Mouse (Mus musculus) right cerebral cortex, adult 18-20 months (tissue): ENCODE results near the gene 2310039H08Rik.

Source experiments
- DNase-seq: peaks from one replicate; pipeline ENCODE4 v3.0.0; 2022; ENCODE audit warnings: mixed read lengths

2310039H08Rik gene

DNA sequence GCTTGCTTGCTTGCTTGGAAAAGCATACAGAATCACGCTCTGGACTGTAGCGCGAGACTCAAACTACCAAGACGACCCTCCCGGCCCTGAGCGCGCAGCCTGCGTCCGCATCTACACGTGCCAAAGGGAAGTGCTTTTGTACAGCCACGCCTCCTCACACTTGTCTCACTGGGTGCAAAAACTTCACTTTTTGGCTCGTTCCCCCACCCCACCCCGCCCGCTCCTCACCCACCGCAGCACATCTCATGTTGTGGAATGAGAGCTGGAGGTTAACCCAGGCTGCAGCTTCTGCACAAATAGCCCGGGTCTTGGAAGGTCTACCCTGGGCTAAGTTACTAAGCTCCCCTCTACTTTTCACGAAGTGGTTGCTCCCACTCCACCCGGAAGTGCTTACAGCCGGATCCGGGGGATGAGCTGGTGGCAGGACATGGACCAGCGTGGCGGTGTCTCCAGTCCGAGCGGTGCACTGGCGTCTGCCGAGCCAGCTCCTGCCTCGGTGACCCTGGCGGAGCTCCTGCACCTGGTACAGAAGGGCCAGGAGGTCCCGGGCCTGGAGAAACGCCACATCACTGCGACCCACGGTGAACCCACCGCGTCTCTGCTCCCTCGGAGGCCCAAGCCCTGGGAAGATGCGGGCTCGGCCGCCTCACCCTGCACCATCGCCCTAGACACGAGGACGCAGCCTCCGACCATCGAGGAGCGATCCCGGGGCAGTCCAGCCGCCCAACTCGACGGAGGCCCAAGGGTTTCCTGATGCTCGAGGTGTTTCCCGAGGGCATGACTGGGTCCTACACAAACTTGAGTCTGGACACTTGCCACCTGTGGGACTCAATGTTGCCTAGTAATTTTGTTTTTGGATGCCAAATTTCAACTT lies at the start of gene 2310039H08Rik:
Gene 2310039H08Rik (plus strand): TSS at position 232 of the 874 bp plus-strand sequence.
- peak; percentile 86 for DNase-seq

DNA sequence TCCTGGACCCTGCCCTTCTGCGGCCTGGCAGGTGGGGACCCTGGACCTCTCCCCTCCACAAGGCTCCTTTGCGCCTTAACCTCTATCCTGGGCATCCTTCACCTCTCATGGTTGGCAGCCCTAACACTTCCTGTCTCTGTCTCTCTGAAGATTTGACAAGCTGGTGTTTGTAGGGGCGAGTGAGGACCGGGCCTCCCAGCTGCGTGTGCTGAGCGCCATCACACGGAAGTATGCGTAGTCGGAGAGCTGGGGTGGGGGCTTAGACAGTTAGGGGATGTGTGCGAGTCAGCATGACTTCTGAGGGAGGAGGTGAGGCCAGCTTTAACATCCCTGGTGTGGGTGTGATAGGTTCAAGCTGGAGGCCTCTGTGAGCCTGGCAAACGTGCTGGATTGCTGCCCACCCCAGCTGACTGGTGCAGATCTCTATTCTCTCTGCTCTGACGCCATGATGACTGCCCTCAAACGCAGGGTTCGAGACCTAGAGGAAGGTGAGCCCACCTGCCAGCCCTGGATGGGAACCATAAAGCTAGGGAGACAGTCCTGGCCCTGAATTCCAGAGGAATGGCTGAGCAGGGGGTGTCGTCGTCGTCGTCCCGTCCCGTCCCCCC lies 47.9 kb upstream of the 2310039H08Rik start:
- DNase-seq: no peak

DNA sequence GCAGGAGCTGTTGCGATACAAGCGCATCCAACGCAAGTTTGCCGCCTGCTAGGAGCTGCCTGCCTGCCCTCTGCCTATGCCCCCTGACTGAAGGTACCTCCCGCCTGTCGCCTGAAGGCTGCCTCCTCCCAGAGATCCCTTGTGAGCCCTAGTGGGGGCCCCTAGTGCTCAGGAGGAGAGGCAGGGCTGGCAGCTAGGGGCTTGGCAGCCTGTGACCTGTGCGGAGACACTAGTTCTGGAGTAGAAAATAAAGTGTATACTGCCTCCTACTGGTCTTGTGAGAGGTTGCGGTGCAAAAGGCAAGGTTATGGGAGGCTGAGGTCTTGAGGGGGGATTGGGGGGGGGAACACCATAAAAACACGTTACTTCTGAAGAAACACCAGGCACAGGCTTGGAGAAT lies 47.2 kb upstream of the 2310039H08Rik start:
- DNase-seq: no peak

DNA sequence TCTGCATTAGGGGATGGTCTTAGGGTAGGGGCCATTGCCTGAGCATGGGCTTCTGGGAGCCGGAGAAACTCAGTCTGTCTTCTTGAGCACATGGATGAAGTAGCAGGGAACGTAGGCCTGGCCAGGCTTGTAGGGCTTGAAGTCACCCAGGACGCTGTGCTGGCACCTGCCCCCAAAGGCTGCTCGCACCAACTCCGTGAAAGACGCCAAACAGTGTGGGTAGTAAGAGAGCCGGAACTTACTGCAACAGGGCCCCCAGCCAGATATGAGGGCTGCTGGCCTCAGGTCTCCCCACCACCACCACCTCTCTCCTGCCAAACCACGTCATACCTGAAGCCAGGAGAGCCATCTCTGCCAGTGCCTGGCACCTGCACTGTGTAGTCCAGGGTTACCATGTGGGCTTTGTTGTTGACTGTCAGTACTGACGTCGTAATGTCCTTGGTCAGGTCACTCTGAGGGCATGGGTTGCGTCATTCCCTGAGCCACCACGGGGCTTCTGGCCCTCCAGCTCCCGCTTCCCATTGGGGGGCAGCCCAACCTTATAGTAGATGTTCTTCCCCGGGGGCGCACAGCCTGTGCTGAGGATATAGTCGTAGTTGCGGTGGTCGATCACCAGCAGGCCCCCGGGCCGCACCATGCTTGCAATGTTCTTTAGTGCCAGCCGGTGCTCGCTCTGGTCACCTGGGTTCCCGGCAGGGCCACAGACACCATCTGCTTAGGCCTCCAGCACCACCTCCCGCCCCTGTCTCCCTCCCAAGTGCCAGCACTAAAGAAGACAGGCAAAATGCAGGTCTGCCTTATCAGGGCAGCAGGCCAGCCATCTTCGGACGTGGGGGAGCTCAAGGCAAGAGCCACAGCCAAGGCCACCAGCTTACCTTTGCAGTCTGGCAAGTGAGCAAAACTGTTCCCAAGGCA lies 46.4 kb upstream of the 2310039H08Rik start:
- no peak for DNase-seq

DNA sequence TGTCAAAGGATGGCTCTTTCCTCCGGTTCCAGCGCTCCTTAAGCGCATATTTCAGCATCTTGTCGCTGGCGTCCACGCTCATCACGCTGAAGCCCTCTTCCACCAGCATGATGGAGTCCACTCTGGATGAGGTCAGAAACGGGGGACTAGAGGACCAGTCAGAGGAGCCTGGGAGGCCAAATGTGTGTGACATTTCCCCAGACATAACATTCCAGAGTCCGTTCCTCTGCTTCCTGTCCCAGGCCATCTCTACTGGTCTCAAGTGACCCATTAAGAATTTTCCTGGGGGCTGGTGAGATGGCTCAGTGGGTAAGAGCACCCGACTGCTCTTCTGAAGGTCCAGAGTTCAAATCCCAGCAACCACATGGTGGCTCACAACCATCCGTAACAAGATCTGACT lies 45.2 kb upstream of the 2310039H08Rik start:
- no peak for DNase-seq

DNA sequence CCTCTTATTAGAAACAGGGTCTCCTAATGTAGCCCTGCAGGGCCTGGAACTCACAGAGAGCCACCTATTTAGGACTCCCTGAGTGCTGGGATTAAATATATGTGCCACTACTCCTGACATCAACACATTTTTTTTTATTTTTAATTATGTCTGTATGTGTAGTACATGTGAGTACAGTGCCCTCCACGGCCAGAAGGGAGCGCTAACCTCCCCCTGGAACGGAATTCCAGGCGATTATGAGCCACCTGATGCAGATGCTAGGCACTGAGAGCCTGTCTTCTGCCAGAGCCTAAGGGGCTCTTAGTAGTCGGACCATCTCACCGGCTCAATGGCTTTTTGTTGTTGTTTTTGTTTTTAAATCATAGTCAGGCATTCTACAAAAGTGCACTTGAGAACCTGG lies 44.4 kb upstream of the 2310039H08Rik start:
- no peak for DNase-seq

DNA sequence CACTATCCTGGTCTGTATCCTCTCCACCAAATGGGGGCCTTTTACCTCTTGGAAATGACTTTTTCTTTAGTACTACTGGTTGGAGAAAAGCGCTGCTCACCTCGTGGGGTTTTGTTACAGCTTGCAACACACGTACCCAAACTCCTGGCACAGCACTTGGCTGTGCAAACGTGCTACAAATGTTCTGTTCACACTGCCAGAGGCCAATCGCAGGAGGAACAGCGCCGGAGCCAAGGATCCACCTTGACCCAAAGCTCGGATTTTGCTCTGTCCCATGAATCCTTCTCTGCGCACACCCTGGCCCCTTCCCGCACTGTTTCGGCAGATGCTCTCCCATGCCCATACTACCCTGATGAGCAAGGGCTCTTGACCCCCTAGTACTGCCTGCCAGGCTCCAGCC lies 43.9 kb upstream of the 2310039H08Rik start:
- no peak for DNase-seq

DNA sequence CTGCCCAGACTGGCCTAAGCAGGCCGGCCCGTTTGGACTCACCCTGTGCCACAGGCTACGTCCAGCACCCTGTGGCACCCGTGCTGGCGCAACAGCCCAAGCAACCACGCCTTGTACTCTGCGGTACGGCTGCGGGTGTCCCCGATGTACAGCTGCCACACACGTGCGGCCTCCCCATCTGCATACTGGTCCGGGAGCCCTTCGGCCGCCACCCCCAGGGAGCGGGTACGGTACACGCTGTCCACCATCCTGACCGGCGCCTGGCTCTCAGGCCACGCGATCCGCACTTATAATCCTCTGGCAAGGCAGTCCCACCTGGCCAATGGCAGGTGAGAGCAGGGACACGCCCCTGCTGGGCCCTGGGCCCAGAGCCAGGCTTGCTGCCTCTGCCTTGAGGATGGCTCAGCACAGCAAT lies 43.5 kb upstream of the 2310039H08Rik start, which contains the start of gene Gnmt:
Gene Gnmt (minus strand): TSS at position 265 of the 415 bp plus-strand sequence.
- no peak for DNase-seq

DNA sequence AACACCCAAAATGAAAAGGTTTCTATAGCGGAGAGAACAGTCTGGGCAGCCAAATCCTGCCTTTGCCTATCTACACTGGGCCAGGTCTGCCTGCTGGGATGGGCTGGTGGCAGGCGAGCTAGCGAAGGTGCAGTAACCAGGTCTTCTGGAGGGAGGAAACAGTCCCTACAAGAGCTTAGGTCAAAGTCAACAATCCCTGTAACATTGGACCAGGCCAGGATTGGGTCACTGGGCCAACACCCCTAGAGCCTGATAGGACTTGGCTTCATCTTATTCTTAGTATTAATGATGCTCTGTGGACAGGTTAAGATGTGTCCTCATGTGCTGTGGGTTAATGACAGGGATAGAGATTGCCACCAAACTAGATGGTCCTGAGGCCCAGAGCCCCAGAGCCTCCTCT lies 38.4 kb upstream of the 2310039H08Rik start:
- DNase-seq: no peak

DNA sequence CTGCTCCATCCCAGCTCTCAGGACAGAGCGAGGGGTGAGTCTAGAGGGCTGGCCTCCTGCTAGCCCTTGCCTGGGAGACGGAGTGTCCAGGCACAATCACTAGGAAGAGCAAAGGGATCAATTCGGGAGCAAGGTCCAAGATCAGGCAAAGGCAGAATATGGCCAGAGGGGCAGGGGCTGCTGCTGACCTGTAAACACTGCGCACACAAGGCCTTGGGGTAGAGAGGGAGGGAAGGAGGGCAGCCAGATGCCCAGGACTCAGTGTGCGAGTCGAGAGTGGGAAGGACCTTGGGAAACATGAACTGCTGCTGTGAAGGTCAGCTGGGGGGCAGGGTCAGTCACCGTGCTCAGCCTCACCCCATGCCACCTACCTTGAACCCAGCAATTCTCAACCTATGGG lies 37.1 kb upstream of the 2310039H08Rik start:
- no peak for DNase-seq

DNA sequence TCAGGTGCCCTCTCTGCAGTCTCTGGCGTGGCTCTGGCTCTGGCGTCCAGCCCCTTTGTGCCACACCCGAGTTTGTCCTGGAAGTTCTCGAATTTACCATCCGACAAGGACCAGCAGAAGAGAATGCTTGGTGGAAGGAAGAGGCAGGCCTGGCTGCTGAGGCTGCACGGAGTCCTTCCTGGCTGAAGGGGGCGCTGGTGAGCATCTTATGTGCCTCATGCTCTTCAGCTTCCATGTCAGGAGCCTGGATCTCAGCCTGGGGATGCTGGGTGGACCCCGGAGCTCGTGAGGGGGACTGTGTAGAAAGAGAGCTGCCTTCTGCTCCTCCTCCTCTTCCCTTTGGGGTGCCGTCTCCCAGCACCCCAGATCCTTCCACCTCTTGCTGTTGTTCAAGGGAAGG lies 36.3 kb upstream of the 2310039H08Rik start:
- DNase-seq: no peak

DNA sequence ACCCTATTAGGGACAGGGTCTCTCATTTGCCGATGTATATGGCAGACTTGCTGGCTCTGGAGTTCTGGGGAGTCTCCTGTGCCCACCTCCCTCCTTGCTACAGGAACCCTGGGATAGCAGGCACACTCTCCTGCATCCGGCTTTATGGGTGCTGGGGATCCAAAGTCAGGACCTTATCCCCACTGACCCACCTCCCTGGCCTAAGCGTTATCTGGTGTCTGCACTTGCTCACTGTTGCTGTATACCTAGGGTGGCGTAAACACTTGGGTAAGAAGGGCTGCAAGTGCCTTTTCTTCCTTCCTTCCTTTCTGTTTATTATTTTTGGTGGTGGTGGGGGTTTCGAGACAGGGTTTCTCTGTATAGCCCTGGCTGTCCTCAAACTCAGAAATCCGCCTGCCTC lies 31.1 kb upstream of the 2310039H08Rik start:
- DNase-seq: no peak

DNA sequence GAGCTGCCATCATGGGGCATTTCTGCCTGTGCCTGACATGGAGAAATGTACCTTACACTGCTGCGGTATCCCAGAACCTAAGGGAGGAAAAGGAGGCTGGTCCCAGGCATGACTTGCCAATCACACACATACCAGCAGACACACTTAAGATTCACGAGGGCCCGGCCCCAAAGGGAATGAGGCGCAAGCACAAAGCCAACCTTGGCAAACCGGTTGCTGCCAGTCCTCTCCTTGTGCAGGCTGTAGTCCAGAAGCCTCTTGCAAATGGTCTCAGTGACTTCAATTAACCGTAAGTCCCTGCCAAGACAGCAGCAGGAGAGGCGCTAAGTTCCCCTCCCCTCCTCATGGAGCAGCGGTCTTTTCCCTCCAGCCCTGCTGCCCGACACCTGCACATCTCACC lies 29.4 kb upstream of the 2310039H08Rik start:
- no peak for DNase-seq

DNA sequence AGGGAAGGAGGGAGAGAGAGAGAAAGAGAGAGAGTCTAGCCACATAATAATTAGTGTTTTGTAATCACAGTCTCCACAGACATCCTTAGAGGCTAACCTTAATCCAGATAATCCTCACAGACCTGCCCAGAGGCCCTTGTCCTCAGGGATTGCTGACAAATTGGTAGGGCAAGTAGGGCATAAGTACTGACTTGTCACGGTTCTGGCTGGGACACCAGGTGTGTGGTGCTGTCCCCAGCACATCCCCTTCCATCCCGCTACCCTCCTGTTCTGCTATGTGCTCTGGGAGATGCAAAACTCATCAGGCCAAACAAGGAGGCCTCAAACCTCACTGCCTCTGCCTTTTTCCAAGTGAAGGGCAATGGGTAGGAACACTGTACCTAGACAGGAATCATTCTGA lies 26.9 kb upstream of the 2310039H08Rik start:
- no peak for DNase-seq

DNA sequence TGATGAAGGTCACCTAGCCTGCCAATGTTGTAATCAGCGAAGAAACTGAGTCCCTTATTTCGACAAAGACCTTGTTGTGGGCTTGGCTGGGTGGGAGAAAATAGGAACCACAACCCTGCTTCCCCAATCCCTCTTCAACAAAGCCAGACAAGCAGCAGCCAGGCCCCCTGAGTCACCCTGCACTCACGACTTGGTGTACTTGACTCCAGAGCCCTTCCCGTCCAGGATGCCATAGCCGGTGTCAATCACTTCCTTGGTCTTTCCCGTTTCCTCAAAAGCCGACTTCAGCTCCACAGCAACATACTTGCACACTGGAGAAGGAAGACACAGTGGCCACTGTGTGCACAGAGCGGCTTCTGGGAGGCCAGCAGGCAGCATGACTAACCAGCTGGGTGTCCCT lies 25.2 kb upstream of the 2310039H08Rik start:
- DNase-seq: no peak

DNA sequence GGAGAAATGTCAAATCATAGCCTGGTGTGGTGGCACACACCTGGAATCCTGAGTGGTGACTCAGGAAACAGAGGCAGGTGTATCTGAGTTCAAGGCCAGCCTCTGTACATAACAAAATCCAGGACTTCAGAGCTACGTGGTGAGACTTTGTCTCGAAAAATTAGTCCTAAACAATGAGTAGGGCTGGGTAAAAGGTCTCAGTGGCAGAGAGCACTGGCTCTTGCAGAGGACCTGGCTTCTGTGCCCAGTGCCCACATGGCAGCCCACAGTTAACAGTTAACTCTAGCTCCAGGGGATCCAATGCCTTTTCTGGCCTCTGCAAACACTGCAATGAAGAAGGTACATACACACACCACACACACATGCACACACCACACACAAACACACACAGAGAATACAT lies 24.6 kb upstream of the 2310039H08Rik start:
- no peak for DNase-seq

DNA sequence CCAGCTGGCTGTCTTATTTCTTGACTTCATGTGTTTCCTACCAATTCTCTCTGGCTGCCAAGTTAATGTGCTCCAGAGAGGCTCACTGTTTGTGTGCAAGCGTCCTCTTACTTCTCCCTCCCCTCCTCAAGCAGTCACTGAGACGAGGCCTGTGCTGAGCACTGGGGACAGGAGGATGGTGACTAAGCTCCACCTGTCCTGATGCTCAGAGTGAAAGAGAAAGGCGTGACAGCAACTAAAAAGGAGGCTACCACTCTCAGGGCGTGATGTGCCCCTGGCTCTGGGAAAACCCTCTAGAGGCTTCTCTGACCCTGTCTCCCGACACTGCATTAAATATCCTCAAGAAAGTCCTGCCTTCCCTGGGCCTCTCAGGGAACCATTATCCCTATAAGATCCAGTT lies 23.2 kb upstream of the 2310039H08Rik start:
- DNase-seq: no peak

DNA sequence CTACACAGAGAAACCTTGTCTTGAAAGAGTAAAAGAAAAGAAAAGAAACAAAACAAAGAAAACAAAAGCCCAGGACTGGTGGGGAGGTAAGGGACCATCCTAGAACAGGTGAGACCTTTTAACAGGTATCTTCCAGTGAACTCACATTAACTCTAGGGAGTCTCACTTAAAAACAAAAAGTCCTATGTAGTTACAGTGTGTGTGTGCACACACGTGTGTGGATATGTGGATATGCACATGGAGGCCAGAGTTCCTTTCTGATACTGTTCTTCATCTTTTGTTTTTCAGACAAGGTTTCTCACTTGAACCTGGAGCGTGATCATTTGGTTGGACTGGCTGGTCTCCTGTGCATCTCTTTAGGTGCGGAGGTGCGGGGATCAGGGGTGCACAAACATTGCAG lies 21.9 kb upstream of the 2310039H08Rik start:
- DNase-seq: no peak

DNA sequence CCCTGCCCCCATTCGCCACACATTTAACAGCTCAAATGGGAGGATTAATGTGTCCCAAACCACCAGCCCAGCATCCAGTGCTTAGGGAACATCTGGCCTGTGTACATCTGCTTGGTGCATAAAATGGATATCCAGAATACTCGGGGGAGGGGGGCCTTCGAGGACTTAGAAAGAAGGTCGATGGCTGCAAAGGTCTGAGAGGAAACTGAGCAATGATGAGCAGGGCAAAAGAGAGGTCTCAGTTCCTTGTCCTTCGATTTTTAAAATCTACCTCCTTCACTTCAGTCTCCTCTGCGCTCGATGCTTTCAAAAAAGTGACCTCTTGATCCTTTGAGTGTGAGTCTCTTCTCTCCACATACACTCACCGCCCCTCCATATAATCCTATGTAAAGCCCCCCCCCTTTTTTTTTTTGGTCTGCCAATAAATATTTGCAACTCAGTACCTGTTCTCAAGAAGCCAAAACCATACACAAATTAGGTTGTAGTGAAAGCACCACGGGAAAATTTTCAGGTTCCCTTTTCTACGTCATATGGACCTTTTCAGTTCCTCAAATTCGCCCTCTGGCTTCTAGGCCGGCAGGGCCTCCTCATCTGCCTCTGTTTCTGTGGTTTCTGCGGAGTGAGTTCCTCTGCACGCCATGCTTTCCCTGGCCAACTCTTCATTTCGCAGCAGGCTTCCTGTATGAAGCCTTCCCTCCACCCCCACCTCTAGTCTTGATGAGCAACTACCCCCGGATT lies 21.2 kb upstream of the 2310039H08Rik start:
- no peak for DNase-seq

DNA sequence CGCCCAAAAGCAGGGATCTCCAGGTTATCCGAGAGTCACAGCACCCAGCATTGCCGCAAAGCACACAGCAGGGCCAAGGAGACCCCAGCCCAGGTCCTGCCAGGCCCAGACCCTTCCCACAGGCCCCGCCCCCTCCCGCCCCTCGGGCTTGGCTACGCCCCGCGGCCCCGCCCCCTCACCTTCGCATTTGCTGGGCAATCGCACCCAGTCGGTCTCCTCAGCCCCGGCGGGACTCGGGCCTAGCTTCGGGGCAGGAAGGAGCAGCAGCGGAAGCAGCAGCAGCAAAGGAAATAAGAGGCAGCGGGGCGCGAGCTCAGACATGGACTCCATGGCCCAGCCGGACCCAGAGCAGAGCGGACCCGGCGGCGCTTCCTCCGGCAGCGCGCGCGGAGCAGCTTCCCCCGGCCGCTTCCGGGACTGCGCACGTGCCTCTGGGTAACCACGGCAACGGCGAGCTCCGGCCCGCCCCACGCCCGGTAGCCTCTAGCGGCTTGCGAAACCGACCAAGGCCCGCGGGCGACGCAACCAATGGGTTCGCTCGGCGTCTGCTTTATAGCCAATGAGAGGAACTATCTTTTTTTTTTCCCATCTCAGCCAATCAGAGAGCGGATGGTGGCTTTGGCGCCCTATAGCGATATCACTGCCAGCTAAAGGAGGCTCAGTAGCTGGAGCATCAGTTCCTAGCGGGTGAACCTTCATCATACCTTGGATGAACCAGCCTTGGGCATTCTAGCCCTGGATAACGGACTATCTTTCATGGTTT lies 20.5 kb upstream of the 2310039H08Rik start, which contains the start of gene Cnpy3:
Gene Cnpy3 (minus strand): TSS at position 421 of the 763 bp plus-strand sequence.
- DNase-seq: peak; percentile 99

DNA sequence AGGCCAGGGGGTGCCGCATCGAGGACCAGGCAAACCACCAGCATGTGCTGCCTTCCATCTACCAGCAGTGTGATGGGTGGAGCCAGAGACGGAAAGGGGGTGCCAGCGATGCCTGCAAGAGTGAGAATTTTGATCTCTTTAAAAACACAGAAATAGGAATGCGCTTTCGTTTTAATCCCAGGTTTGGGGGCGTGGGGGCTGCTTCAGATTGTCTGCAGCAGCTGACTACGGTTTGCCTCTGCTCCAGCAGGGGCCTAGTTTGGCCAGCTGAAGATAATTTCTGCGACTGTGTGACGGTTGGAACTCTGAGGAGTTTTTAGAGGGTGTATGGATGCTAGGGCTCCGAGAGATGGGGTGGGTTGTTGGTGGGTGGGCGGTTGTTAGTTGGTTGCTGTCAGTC lies 13.7 kb upstream of the 2310039H08Rik start:
- DNase-seq: no peak

DNA sequence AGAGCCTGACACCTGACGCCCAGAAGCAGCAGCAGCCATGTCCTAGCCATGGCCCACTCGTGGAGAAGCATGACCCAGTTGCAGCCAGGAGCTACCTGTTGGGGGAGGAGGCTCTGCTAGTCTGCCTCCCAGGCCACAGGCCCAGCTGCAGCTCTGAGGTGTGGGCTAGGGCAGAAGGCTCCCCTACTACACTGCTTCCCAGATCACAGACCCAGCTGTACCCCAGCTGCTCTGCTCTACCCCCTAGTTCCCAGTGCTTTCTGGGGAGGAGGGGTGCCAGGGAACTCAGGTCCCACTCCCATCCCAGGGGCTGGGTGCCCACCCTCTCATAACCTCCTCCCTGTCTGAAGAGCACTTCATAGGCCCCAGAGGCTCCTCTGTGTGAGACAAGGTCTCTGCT lies 8.9 kb upstream of the 2310039H08Rik start, which contains the start of gene Ptcra:
Gene Ptcra (minus strand): TSS at position 169 of the 400 bp plus-strand sequence.
- no peak for DNase-seq
